Mouse (Mus musculus): ENCODE data around the gene Sh3tc1. TPM values are rescaled to one million over a fixed set of nuclear protein-coding genes. Genes with fewer than 3 reads are reported as not detected.
A peak's percentile ranks its signal among the peaks of the same experiment; 100 is the strongest.

Gene Sh3tc1
- polyA plus RNA-seq, 1 experiment from 2014 or later: 2.9 TPM

DNA sequence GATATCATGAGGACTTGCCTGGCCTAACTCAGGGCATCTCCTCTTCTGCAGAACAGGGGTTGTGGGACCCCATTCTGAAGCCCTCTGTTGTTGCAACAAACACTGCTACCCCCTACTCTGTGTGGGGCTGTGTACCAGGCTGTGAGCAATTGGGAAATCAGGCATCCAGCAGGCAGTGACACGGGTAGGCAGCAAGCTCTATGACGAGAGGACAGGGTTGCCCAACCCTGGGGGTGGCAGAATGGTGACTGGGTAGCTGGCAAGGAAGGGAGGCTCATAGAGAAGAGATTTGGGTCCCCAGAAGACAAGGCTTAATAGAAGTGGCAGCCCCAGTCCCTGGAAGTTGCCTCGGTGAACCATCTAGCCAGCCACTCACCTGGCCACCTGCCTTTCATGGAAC is 13.9 kb downstream of the Sh3tc1 start:
- Histone ChIP-seq H3K27me3 (ENCODE audit: control insufficient read depth, insufficient read depth, low read length) (no peaks in the 10 kb centered on the region), H3K36me3 (replicated peaks; ENCODE audit: control insufficient read depth, insufficient read depth, low read depth, low read length) (no peaks in the 10 kb centered on the region), H3K9me3 (replicated peaks; ENCODE audit: control insufficient read depth, low read length) (no peaks in the 10 kb centered on the region), H3K4me2 (ENCODE audit: low read depth, low read length) (no peak overlapping the region), H3K4me3 (ENCODE audit: low read depth, low read length) (no peak overlapping the region), H3K9ac (replicated peaks; ENCODE audit: low read length) (no peak overlapping the region), H3K27ac (replicated peaks; ENCODE audit: low read depth, low read length) (no peak overlapping the region), H3K4me1 (ENCODE audit: control insufficient read depth, insufficient read depth, low read length) (no peaks in the 10 kb centered on the region)
- DNase-seq (ENCODE audit: low spot score) (no peak), ATAC-seq (replicated peaks; ENCODE audit: insufficient number of reproducible peaks, low FRiP score, low TSS enrichment, low read depth) (no peak)
- 80% methylated on average over 3 of the region's 3 CpGs for WGBS

- no peak for ATAC-seq (replicated peaks; ENCODE audit: insufficient number of reproducible peaks, low FRiP score, low TSS enrichment, low read depth)
- H3K4me1 ChIP-seq (ENCODE audit: control insufficient read depth, insufficient read depth, low read length): no peaks in the 10 kb centered on the region
- no peak overlapping the region for H3K4me3 ChIP-seq (ENCODE audit: low read depth, low read length)
- no peak overlapping the region for H3K27ac ChIP-seq (replicated peaks; ENCODE audit: low read depth, low read length)
- WGBS: 79% methylated on average over 5 of the region's 5 CpGs
- H3K36me3 ChIP-seq (replicated peaks; ENCODE audit: control insufficient read depth, insufficient read depth, low read depth, low read length): no peaks in the 10 kb centered on the region
- no peak overlapping the region for H3K4me2 ChIP-seq (ENCODE audit: low read depth, low read length)
- H3K9ac ChIP-seq (replicated peaks; ENCODE audit: low read length): no peak overlapping the region
- no peaks in the 10 kb centered on the region for H3K9me3 ChIP-seq (replicated peaks; ENCODE audit: control insufficient read depth, low read length)
- no peaks in the 10 kb centered on the region for H3K27me3 ChIP-seq (ENCODE audit: control insufficient read depth, insufficient read depth, low read length)
- no peak for DNase-seq (ENCODE audit: low spot score)
Measured at GRCm38 (mm10) chr5:35723900-35724299, 15.9 kb downstream of the Sh3tc1 start.

DNA sequence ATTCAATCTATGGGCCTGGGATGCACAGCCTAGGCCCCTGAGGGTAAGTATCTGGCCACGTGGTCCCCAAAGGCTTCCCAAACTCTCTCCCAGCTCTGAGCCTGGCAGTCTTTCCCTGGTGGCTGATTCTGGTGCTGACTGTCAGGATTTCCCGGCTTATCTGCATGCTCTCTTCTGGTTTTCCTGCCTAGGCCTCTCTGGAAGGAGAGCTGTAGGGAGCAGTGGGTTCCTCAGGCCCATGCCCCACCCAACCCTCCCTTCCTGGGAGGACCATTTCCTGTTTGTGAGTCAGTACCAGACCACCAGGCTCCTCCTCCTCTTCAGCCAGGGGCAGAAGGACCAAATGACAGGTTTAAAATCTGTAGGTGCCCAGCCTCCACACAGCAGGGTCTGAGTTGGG is 17.1 kb downstream of the Sh3tc1 start:
- H3K27me3 ChIP-seq (ENCODE audit: control insufficient read depth, insufficient read depth, low read length): no peaks in the 10 kb centered on the region
- H3K4me3 ChIP-seq (ENCODE audit: low read depth, low read length): no peak overlapping the region
- H3K4me1 ChIP-seq (ENCODE audit: control insufficient read depth, insufficient read depth, low read length): no peaks in the 10 kb centered on the region
- H3K36me3 ChIP-seq (replicated peaks; ENCODE audit: control insufficient read depth, insufficient read depth, low read depth, low read length): no peaks in the 10 kb centered on the region
- DNase-seq (ENCODE audit: low spot score) (no peak), ATAC-seq (replicated peaks; ENCODE audit: insufficient number of reproducible peaks, low FRiP score, low TSS enrichment, low read depth) (no peak)
- H3K9me3 ChIP-seq (replicated peaks; ENCODE audit: control insufficient read depth, low read length): no peaks in the 10 kb centered on the region
- no peak overlapping the region for H3K4me2 ChIP-seq (ENCODE audit: low read depth, low read length)
- no peak overlapping the region for H3K9ac ChIP-seq (replicated peaks; ENCODE audit: low read length)
- WGBS: 36% methylated on average over 2 of the region's 2 CpGs
- no peak overlapping the region for H3K27ac ChIP-seq (replicated peaks; ENCODE audit: low read depth, low read length)

GRCm38 (mm10) chr5:35721933-35722332 is 17.9 kb downstream of the Sh3tc1 start:
- Histone ChIP-seq H3K27ac (replicated peaks; ENCODE audit: low read depth, low read length) (no peak overlapping the region), H3K4me2 (ENCODE audit: low read depth, low read length) (no peak overlapping the region), H3K9ac (replicated peaks; ENCODE audit: low read length) (no peak overlapping the region), H3K27me3 (ENCODE audit: control insufficient read depth, insufficient read depth, low read length) (no peaks in the 10 kb centered on the region), H3K36me3 (replicated peaks; ENCODE audit: control insufficient read depth, insufficient read depth, low read depth, low read length) (no peaks in the 10 kb centered on the region), H3K9me3 (replicated peaks; ENCODE audit: control insufficient read depth, low read length) (no peaks in the 10 kb centered on the region), H3K4me1 (ENCODE audit: control insufficient read depth, insufficient read depth, low read length) (no peaks in the 10 kb centered on the region), H3K4me3 (ENCODE audit: low read depth, low read length) (no peak overlapping the region)
- ATAC-seq (replicated peaks; ENCODE audit: insufficient number of reproducible peaks, low FRiP score, low TSS enrichment, low read depth) (no peak), DNase-seq (ENCODE audit: low spot score) (no peak)
- 98% methylated on average over 2 of the region's 2 CpGs for WGBS

DNA sequence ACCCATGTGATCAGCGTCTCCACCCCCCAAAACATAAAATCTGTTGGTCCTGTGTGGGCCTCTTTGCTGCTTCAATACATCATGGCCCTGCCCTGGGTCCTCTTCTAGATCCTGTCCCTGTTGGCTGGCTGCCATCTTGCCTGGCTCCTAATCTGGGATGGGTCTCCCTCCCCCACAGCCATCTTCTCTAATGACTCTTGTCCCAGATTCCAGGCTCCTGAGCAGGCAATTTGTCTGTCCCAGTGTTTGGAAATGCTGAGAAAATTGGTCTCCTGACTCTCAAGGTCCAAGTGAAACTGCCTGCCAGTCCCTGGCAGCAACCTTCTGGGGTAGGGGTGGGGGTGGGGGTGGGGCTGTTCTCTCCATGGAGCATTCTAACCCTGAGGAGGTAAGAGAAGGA is 19.9 kb downstream of the Sh3tc1 start:
- H3K9ac ChIP-seq (replicated peaks; ENCODE audit: low read length): no peak overlapping the region
- no peak overlapping the region for H3K4me3 ChIP-seq (ENCODE audit: low read depth, low read length)
- H3K9me3 ChIP-seq (replicated peaks; ENCODE audit: control insufficient read depth, low read length): no peaks in the 10 kb centered on the region
- H3K4me1 ChIP-seq (ENCODE audit: control insufficient read depth, insufficient read depth, low read length): no peaks in the 10 kb centered on the region
- no peaks in the 10 kb centered on the region for H3K36me3 ChIP-seq (replicated peaks; ENCODE audit: control insufficient read depth, insufficient read depth, low read depth, low read length)
- no peak overlapping the region for H3K4me2 ChIP-seq (ENCODE audit: low read depth, low read length)
- H3K27me3 ChIP-seq (ENCODE audit: control insufficient read depth, insufficient read depth, low read length): no peaks in the 10 kb centered on the region
- 92% methylated on average over 1 of the region's 1 CpGs for WGBS
- no peak overlapping the region for H3K27ac ChIP-seq (replicated peaks; ENCODE audit: low read depth, low read length)
- ATAC-seq (replicated peaks; ENCODE audit: insufficient number of reproducible peaks, low FRiP score, low TSS enrichment, low read depth): no peak
- no peak for DNase-seq (ENCODE audit: low spot score)

GRCm38 (mm10) chr5:35719343-35719742 is 20.4 kb downstream of the Sh3tc1 start:
- H3K4me3 ChIP-seq (ENCODE audit: low read depth, low read length): no peak overlapping the region
- H3K9ac ChIP-seq (replicated peaks; ENCODE audit: low read length): no peak overlapping the region
- no peaks in the 10 kb centered on the region for H3K27me3 ChIP-seq (ENCODE audit: control insufficient read depth, insufficient read depth, low read length)
- H3K27ac ChIP-seq (replicated peaks; ENCODE audit: low read depth, low read length): no peak overlapping the region
- no peaks in the 10 kb centered on the region for H3K36me3 ChIP-seq (replicated peaks; ENCODE audit: control insufficient read depth, insufficient read depth, low read depth, low read length)
- DNase-seq (ENCODE audit: low spot score) (no peak), ATAC-seq (replicated peaks; ENCODE audit: insufficient number of reproducible peaks, low FRiP score, low TSS enrichment, low read depth) (no peak)
- no peak overlapping the region for H3K4me2 ChIP-seq (ENCODE audit: low read depth, low read length)
- H3K9me3 ChIP-seq (replicated peaks; ENCODE audit: control insufficient read depth, low read length): no peaks in the 10 kb centered on the region
- no peaks in the 10 kb centered on the region for H3K4me1 ChIP-seq (ENCODE audit: control insufficient read depth, insufficient read depth, low read length)

DNA sequence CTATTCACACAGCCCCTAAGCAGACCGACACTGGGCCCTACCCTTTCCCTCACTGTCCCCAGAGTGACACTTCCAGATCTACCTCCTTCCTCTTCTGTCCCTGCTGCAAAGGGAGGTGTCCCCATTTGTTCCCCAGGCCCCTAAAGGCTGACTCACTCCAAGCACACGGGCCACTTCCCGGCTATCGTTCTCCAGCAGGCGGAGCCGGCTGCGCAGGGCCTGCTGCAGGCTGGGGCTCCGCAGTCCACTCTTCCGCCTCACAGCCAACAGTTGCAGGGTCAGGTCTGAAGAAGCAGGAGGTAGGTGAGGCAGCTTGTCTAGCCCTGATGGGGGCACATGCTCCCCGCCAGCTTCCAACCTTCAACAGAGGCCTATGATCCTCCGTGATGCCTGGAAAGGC is 21.0 kb downstream of the Sh3tc1 start:
- H3K27ac ChIP-seq (replicated peaks; ENCODE audit: low read depth, low read length): no peak overlapping the region
- 77% methylated on average over 11 of the region's 11 CpGs for WGBS
- ATAC-seq (replicated peaks; ENCODE audit: insufficient number of reproducible peaks, low FRiP score, low TSS enrichment, low read depth): no peak

GRCm38 (mm10) chr5:35717946-35718345 is 21.8 kb downstream of the Sh3tc1 start:
- DNase-seq (ENCODE audit: low spot score) (peak; percentile 52), ATAC-seq (replicated peaks; ENCODE audit: insufficient number of reproducible peaks, low FRiP score, low TSS enrichment, low read depth) (no peak)
- WGBS: 59% methylated on average over 4 of the region's 4 CpGs
- H3K4me2 ChIP-seq (ENCODE audit: low read depth, low read length): no peak overlapping the region
- no peak overlapping the region for H3K4me3 ChIP-seq (ENCODE audit: low read depth, low read length)
- H3K27ac ChIP-seq (replicated peaks; ENCODE audit: low read depth, low read length): no peak overlapping the region
- no peaks in the 10 kb centered on the region for H3K4me1 ChIP-seq (ENCODE audit: control insufficient read depth, insufficient read depth, low read length)
- H3K9me3 ChIP-seq (replicated peaks; ENCODE audit: control insufficient read depth, low read length): no peaks in the 10 kb centered on the region
- H3K27me3 ChIP-seq (ENCODE audit: control insufficient read depth, insufficient read depth, low read length): no peaks in the 10 kb centered on the region
- H3K9ac ChIP-seq (replicated peaks; ENCODE audit: low read length): no peak overlapping the region
- no peaks in the 10 kb centered on the region for H3K36me3 ChIP-seq (replicated peaks; ENCODE audit: control insufficient read depth, insufficient read depth, low read depth, low read length)

More for the DNA sequence above, 21.0 kb downstream of the Sh3tc1 start:
- Histone ChIP-seq H3K4me2 (ENCODE audit: low read depth, low read length) (no peak overlapping the region), H3K9ac (replicated peaks; ENCODE audit: low read length) (no peak overlapping the region), H3K36me3 (replicated peaks; ENCODE audit: control insufficient read depth, insufficient read depth, low read depth, low read length) (no peaks in the 10 kb centered on the region), H3K9me3 (replicated peaks; ENCODE audit: control insufficient read depth, low read length) (no peaks in the 10 kb centered on the region), H3K4me3 (ENCODE audit: low read depth, low read length) (no peak overlapping the region), H3K27me3 (ENCODE audit: control insufficient read depth, insufficient read depth, low read length) (no peaks in the 10 kb centered on the region), H3K4me1 (ENCODE audit: control insufficient read depth, insufficient read depth, low read length) (no peaks in the 10 kb centered on the region)
- no peak for DNase-seq (ENCODE audit: low spot score)

Measured in embryonic facial prominence, embryonic 11.5 days (tissue).